Mouse (Mus musculus): ENCODE results near the gene Ablim1. TPM values are rescaled to one million over a fixed set of nuclear protein-coding genes. Genes with fewer than 3 reads are reported as not detected.

Ablim1 gene
- polyA plus RNA-seq, 2 experiments: 3.0 to 4.7 TPM

- TF ChIP-seq CTCF (IDR thresholded peaks at IDR 0.05; ENCODE audit: low read depth) (no peak), EP300 (IDR thresholded peaks at IDR 0.05; ENCODE audit: low read depth) (no peak)
- H3K27me3 ChIP-seq (ENCODE audit: control insufficient read depth, insufficient read depth, low read length): no peaks in the 10 kb centered on the region
- H3K4me3 ChIP-seq (ENCODE audit: insufficient read depth in 1 of 2, low read depth in 2 of 2, low read length in 2 of 2): no peak overlapping the region
- no peaks in the 10 kb centered on the region for H3K36me3 ChIP-seq (replicated peaks; ENCODE audit: control insufficient read depth, insufficient read depth, low read depth)
- no peak for ATAC-seq (ENCODE audit: insufficient read depth)
- H3K4me2 ChIP-seq (ENCODE audit: low read depth): no peak overlapping the region
- no peak for DNase-seq (ENCODE audit: low read depth in 3 of 3, low spot score in 3 of 3)
- 64% methylated on average over 20 of the region's 20 CpGs for WGBS (ENCODE audit: insufficient replicate concordance)
- no peak overlapping the region for H3K9ac ChIP-seq (replicated peaks)
- H3K4me1 ChIP-seq (replicated peaks; ENCODE audit: control insufficient read depth in 2 of 2, insufficient read depth in 2 of 2, low read length in 1 of 2): no peaks in the 10 kb centered on the region
- no peaks in the 10 kb centered on the region for H3K9me3 ChIP-seq (ENCODE audit: control insufficient read depth, low read length)
- no peak overlapping the region for H3K27ac ChIP-seq
These were observed 156.9 kb downstream of the Ablim1 start for GRCm38 (mm10) chr19:57157731-57158343.

- no peak overlapping the region for H3K27ac ChIP-seq
- no peaks in the 10 kb centered on the region for H3K36me3 ChIP-seq (replicated peaks; ENCODE audit: control insufficient read depth, insufficient read depth, low read depth)
- H3K9me3 ChIP-seq (ENCODE audit: control insufficient read depth, low read length): no peaks in the 10 kb centered on the region
- H3K9ac ChIP-seq (replicated peaks): no peak overlapping the region
- no peak for DNase-seq (ENCODE audit: low read depth in 3 of 3, low spot score in 3 of 3)
- 57% methylated on average over 14 of the region's 14 CpGs for WGBS (ENCODE audit: insufficient replicate concordance)
- no peaks in the 10 kb centered on the region for H3K27me3 ChIP-seq (ENCODE audit: control insufficient read depth, insufficient read depth, low read length)
- ATAC-seq (ENCODE audit: insufficient read depth): no peak
- no peak for TF ChIP-seq EP300 (IDR thresholded peaks at IDR 0.05; ENCODE audit: low read depth)
- no peaks in the 10 kb centered on the region for H3K4me1 ChIP-seq (replicated peaks; ENCODE audit: control insufficient read depth in 2 of 2, insufficient read depth in 2 of 2, low read length in 1 of 2)
- no peak overlapping the region for H3K4me2 ChIP-seq (ENCODE audit: low read depth)
- H3K4me3 ChIP-seq (ENCODE audit: insufficient read depth in 1 of 2, low read depth in 2 of 2, low read length in 2 of 2): no peak overlapping the region
These were observed 159.4 kb downstream of the Ablim1 start for GRCm38 (mm10) chr19:57155121-57155884.

GRCm38 (mm10) chr19:57152357-57152756 is 162.4 kb downstream of the Ablim1 start:
- TF ChIP-seq CTCF (IDR thresholded peaks at IDR 0.05; ENCODE audit: low read depth): no peak
- TF ChIP-seq EP300 (IDR thresholded peaks at IDR 0.05; ENCODE audit: low read depth): no peak
- H3K4me2 ChIP-seq (ENCODE audit: low read depth): no peak overlapping the region
- no peaks in the 10 kb centered on the region for H3K4me1 ChIP-seq (replicated peaks; ENCODE audit: control insufficient read depth in 2 of 2, insufficient read depth in 2 of 2, low read length in 1 of 2)
- no peaks in the 10 kb centered on the region for H3K27me3 ChIP-seq (ENCODE audit: control insufficient read depth, insufficient read depth, low read length)
- DNase-seq (ENCODE audit: low read depth in 3 of 3, low spot score in 3 of 3) (no peak), ATAC-seq (ENCODE audit: insufficient read depth) (no peak)
- H3K27ac ChIP-seq: no peak overlapping the region
- H3K9me3 ChIP-seq (ENCODE audit: control insufficient read depth, low read length): no peaks in the 10 kb centered on the region
- no peak overlapping the region for H3K9ac ChIP-seq (replicated peaks)
- no peak overlapping the region for H3K4me3 ChIP-seq (ENCODE audit: insufficient read depth in 1 of 2, low read depth in 2 of 2, low read length in 2 of 2)
- H3K36me3 ChIP-seq (replicated peaks; ENCODE audit: control insufficient read depth, insufficient read depth, low read depth): no peaks in the 10 kb centered on the region
- WGBS (ENCODE audit: insufficient replicate concordance): 63% methylated on average over 9 of the region's 9 CpGs

GRCm38 (mm10) chr19:57151504-57151903 is 163.2 kb downstream of the Ablim1 start:
- ATAC-seq (ENCODE audit: insufficient read depth) (no peak), DNase-seq (ENCODE audit: low read depth in 3 of 3, low spot score in 3 of 3) (no peak)
- no peaks in the 10 kb centered on the region for H3K9me3 ChIP-seq (ENCODE audit: control insufficient read depth, low read length)
- H3K4me2 ChIP-seq (ENCODE audit: low read depth): no peak overlapping the region
- no peaks in the 10 kb centered on the region for H3K36me3 ChIP-seq (replicated peaks; ENCODE audit: control insufficient read depth, insufficient read depth, low read depth)
- H3K4me3 ChIP-seq (ENCODE audit: insufficient read depth in 1 of 2, low read depth in 2 of 2, low read length in 2 of 2): no peak overlapping the region
- H3K4me1 ChIP-seq (replicated peaks; ENCODE audit: control insufficient read depth in 2 of 2, insufficient read depth in 2 of 2, low read length in 1 of 2): no peaks in the 10 kb centered on the region
- H3K27me3 ChIP-seq (ENCODE audit: control insufficient read depth, insufficient read depth, low read length): no peaks in the 10 kb centered on the region
- 65% methylated on average over 9 of the region's 9 CpGs for WGBS (ENCODE audit: insufficient replicate concordance)
- TF ChIP-seq EP300 (IDR thresholded peaks at IDR 0.05; ENCODE audit: low read depth) (no peak), CTCF (IDR thresholded peaks at IDR 0.05; ENCODE audit: low read depth) (no peak)
- no peak overlapping the region for H3K27ac ChIP-seq
- no peak overlapping the region for H3K9ac ChIP-seq (replicated peaks)

- whole genome bisulfite sequencing (ENCODE audit: insufficient replicate concordance): 21% methylated on average over 1 of the region's 1 CpGs
- DNase-seq (ENCODE audit: low read depth in 3 of 3, low spot score in 3 of 3) (peak in 1 of 3 experiments; percentile 13), ATAC-seq (ENCODE audit: insufficient read depth) (no peak)
- H3K27ac ChIP-seq: no peak overlapping the region
- no peaks in the 10 kb centered on the region for H3K9me3 ChIP-seq (ENCODE audit: control insufficient read depth, low read length)
- no peaks in the 10 kb centered on the region for H3K4me1 ChIP-seq (replicated peaks; ENCODE audit: control insufficient read depth in 2 of 2, insufficient read depth in 2 of 2, low read length in 1 of 2)
- H3K9ac ChIP-seq (replicated peaks): no peak overlapping the region
- TF ChIP-seq EP300 (IDR thresholded peaks at IDR 0.05; ENCODE audit: low read depth) (no peak), CTCF (IDR thresholded peaks at IDR 0.05; ENCODE audit: low read depth) (peak; percentile 81)
- no peaks in the 10 kb centered on the region for H3K36me3 ChIP-seq (replicated peaks; ENCODE audit: control insufficient read depth, insufficient read depth, low read depth)
- no peak overlapping the region for H3K4me3 ChIP-seq (ENCODE audit: insufficient read depth in 1 of 2, low read depth in 2 of 2, low read length in 2 of 2)
- no peak overlapping the region for H3K4me2 ChIP-seq (ENCODE audit: low read depth)
- no peaks in the 10 kb centered on the region for H3K27me3 ChIP-seq (ENCODE audit: control insufficient read depth, insufficient read depth, low read length)
These were observed 164.4 kb downstream of the Ablim1 start for GRCm38 (mm10) chr19:57150275-57150674.
